Mouse (Mus musculus): ENCODE results near the gene Timp1.

GRCm38 (mm10) chrX:20875241-20875640 lies 5.3 kb downstream of the Timp1 start:
- TF ChIP-seq TCF3 (IDR thresholded peaks at IDR 0.05; ENCODE audit: insufficient read length, low read depth) = no peak
- TF ChIP-seq POLR2A (IDR thresholded peaks at IDR 0.05; ENCODE audit: insufficient read length, low read depth) = no peak
- TF ChIP-seq E2F4 (IDR thresholded peaks at IDR 0.05; ENCODE audit: insufficient read depth) = no peak
- no peak for TF ChIP-seq USF1 (IDR thresholded peaks at IDR 0.05; ENCODE audit: low read depth)
- no peak for TF ChIP-seq MYOG (IDR thresholded peaks at IDR 0.05; ENCODE audit: control insufficient read depth in 1 of 3, insufficient read depth in 1 of 3, insufficient read length in 2 of 3, low read depth in 2 of 3)
- no peak for TF ChIP-seq CEBPB (IDR thresholded peaks at IDR 0.05; ENCODE audit: insufficient read depth, poor library complexity, severe bottlenecking)
- TF ChIP-seq REST (IDR thresholded peaks at IDR 0.05; ENCODE audit: insufficient read depth, insufficient read length) = no peak
- TF ChIP-seq TCF12 (IDR thresholded peaks at IDR 0.05; ENCODE audit: insufficient read depth, poor library complexity, severe bottlenecking) = no peak

Measured in myocyte (in vitro differentiated cells).